Mouse (Mus musculus): ENCODE measurements around the gene Dcpp1. TPM values are rescaled to one million over a fixed set of nuclear protein-coding genes. Genes with fewer than 3 reads are reported as not detected.
"Not testable (repeated sequence)": the region's sequence is repeated elsewhere in the genome, so short reads cannot be mapped to it uniquely, and the experiment has no call there.

The Dcpp1 gene
- not detected in 2 replicates for total RNA-seq (2014; rRNA removed)
- not detected in 2 replicates for polyA plus RNA-seq (2015; fragmentation: Nextera tagmentation; extraction: Ambion mirVana)

DNA sequence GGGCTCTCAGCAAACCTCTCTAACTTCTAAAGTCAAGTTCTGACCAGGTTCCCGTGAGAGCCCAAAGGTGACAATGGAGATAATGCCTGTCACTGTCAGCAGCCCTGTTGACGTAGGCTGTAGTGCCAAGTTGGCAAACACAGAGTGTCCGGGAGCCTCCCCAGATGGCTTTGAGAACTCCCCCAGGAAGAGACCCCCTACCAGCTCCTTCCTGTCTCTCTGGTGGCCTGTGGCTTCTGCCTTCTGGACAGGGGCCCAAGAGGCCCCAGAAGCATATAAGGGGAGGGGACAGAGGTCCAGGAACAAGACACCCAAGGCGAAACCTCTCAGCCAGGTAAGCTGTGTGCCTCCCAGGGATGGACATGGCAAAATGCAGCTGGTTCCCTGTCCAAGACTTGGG, at the start of gene Dcpp1, which contains the start of gene Dcpp2:
Gene Dcpp1 (plus strand): TSS at position 301 of the 400 bp plus-strand sequence.
Gene Dcpp2 (plus strand): TSS at position 305 of the 400 bp plus-strand sequence.
- DNase-seq; H3K36me3 ChIP-seq (ENCODE audit: insufficient read depth); H3K4me2 ChIP-seq (ENCODE audit: low read depth); H3K9me3 ChIP-seq (ENCODE audit: low read length); H3K27ac ChIP-seq (ENCODE audit: low read depth, low read length); H3K9ac ChIP-seq; H3K4me1 ChIP-seq (ENCODE audit: insufficient read depth); H3K4me3 ChIP-seq (ENCODE audit: low read depth, low read length); H3K27me3 ChIP-seq (ENCODE audit: insufficient read depth, low read length); ATAC-seq: not testable (repeated sequence)
- WGBS: 88% methylated on average over 4 of the region's 4 CpGs

DNA sequence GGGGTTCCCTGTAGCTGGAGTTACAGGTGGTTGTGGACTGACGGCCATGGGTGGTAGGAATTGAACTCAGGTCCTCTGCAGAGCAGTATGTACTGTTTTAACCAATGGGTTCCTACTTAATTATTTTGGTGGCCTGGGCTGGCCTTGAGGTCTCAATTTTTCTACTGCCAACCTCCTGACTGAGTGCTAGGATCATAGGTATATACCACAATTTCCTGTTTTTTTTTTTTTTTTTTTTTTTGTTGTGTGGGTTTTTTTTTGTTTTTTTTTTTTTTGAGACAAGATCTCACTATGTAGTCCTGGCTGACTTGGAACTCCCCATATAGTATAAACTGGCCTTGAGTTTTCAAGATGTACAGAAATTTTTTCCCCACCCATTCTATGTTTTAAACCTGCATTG, 49.5 kb upstream of the Dcpp1 start:
- Histone ChIP-seq H3K9me3 (ENCODE audit: low read length) (no peaks in the 10 kb centered on the region), H3K4me2 (ENCODE audit: low read depth) (no peak overlapping the region), H3K4me1 (ENCODE audit: insufficient read depth) (peaks cover 8% of the 10 kb centered on the region), H3K36me3 (ENCODE audit: insufficient read depth) (peaks cover 3% of the 10 kb centered on the region), H3K27ac (ENCODE audit: low read depth, low read length) (no peak overlapping the region), H3K4me3 (ENCODE audit: low read depth, low read length) (no peak overlapping the region), H3K27me3 (ENCODE audit: insufficient read depth, low read length) (peaks cover 4% of the 10 kb centered on the region; the same call in 1 of the 2 replicates), H3K9ac (no peak overlapping the region)
- ATAC-seq: no peak
- no peak for TF ChIP-seq CTCF (IDR thresholded peaks at IDR 0.05; ENCODE audit: low read depth)
- 93% methylated on average over 1 of the region's 1 CpGs for WGBS
- no peak for DNase-seq

DNA sequence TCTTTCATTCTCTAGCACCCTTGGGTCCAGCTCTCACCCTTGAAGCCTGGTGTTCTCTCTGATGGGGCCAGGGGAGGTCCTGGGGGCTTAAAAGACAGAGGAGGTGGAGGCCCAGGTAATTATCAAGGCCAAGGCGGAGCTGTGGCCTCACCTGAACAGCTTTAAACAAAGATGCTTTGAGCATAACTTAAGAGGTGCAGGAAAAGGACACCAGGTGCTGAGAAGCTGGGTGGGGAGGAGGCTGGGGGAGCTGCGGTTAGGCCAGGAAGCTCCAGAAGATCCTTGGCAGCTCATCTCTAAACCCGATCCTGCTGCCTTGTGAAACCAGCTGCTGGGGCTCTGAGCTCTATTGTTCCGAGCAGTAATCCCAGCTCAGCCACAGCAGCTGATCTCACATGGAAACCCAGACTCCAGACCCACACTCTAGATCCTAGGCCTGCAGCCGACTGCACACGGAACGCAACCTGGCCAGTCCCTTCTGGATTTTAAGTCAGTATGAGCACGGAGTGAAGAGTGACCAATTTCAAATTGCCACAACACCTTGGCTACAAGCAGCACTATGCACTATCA, 44.6 kb upstream of the Dcpp1 start, which contains the start of gene Prss33:
Gene Prss33 (minus strand): TSS at position 51 of the 570 bp plus-strand sequence.
- DNase-seq: no peak
- H3K9me3 ChIP-seq (ENCODE audit: low read length): no peaks in the 10 kb centered on the region
- no peak within 1 kb of the TSS for H3K9ac ChIP-seq
- H3K27me3 ChIP-seq (ENCODE audit: insufficient read depth, low read length): peaks cover 4% of the 10 kb centered on the region; the same call in 1 of the 2 replicates
- no peak within 1 kb of the TSS for H3K4me2 ChIP-seq (ENCODE audit: low read depth)
- no peak for TF ChIP-seq CTCF (IDR thresholded peaks at IDR 0.05; ENCODE audit: low read depth)
- no peak within 1 kb of the TSS for H3K27ac ChIP-seq (ENCODE audit: low read depth, low read length)
- H3K36me3 ChIP-seq (ENCODE audit: insufficient read depth): no peaks in the 10 kb centered on the region
- no peak for ATAC-seq
- WGBS: 50% methylated on average over 8 of the region's 8 CpGs
- H3K4me1 ChIP-seq (ENCODE audit: insufficient read depth): no peaks in the 10 kb centered on the region
- H3K4me3 ChIP-seq (ENCODE audit: low read depth, low read length): no peak within 1 kb of the TSS

DNA sequence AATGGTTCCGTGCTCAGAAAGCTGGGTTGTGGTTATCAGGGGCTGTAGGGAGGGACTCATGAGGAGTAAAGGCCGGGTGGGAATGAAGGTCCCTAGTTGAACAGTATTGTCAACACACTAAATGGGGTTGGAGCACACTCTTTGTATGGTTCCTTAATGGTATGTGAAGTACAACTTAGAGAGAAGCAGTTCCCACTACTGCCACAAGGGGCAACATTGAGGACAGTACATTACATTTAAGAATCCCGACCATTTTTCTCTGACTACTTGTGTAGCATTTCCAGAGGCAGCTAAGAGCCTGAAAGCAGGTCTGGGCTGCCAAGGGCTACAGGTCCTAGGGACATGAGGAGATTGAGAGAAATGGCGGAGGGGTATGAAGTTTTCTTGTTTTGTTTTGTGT, 39.5 kb upstream of the Dcpp1 start:
- ATAC-seq (peak; percentile 67; the same call in 1 of the 2 replicates), DNase-seq (peak; percentile 80)
- H3K27me3 ChIP-seq (ENCODE audit: insufficient read depth, low read length): no peaks in the 10 kb centered on the region
- no peaks in the 10 kb centered on the region for H3K9me3 ChIP-seq (ENCODE audit: low read length)
- no peaks in the 10 kb centered on the region for H3K4me1 ChIP-seq (ENCODE audit: insufficient read depth)
- TF ChIP-seq CTCF (IDR thresholded peaks at IDR 0.05; ENCODE audit: low read depth): peak; percentile 81
- H3K4me3 ChIP-seq (ENCODE audit: low read depth, low read length): no peak overlapping the region
- H3K4me2 ChIP-seq (ENCODE audit: low read depth): no peak overlapping the region
- WGBS: 26% methylated on average over 4 of the region's 4 CpGs
- H3K27ac ChIP-seq (ENCODE audit: low read depth, low read length): no peak overlapping the region
- H3K36me3 ChIP-seq (ENCODE audit: insufficient read depth): no peaks in the 10 kb centered on the region
- no peak overlapping the region for H3K9ac ChIP-seq

DNA sequence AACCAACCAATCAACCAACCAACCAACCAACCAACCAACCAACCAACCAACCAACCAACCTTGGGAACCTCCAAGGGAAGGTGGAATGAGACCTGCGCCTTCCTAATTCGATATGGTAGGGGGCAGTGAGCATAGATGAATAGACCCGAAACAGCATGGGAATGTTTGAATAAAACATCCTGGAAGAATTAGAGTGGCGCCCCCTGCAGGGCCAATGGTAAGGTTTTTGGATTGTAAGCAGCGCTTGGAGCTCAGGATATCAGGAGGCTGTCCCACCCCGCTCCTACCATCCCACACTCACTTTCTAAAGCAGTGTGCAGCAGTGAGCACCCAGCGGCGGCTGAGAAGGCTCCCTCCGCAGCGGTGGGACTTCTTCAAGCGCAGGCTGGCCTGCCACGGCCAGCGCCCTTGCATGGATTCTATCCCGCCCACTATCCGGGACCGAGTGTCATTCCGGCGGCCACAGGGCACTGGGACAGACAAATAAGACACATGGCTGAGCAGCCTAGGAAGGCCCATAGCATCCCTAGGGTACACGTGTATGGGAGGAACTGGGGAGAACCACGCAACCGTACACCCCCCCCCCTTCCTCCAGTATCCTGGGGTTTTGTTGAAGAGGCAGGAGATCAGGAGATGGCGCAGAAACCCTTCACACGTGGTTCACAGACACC, 37.4 kb upstream of the Dcpp1 start:
- Histone ChIP-seq H3K4me2 (ENCODE audit: low read depth) (no peak overlapping the region), H3K9me3 (ENCODE audit: low read length) (no peaks in the 10 kb centered on the region), H3K36me3 (ENCODE audit: insufficient read depth) (no peaks in the 10 kb centered on the region), H3K27me3 (ENCODE audit: insufficient read depth, low read length) (no peaks in the 10 kb centered on the region), H3K9ac (no peak overlapping the region), H3K4me1 (ENCODE audit: insufficient read depth) (no peaks in the 10 kb centered on the region), H3K27ac (ENCODE audit: low read depth, low read length) (no peak overlapping the region), H3K4me3 (ENCODE audit: low read depth, low read length) (no peak overlapping the region)
- ATAC-seq: no peak
- TF ChIP-seq CTCF (IDR thresholded peaks at IDR 0.05; ENCODE audit: low read depth): no peak; the same call in 1 of the 2 replicates
- WGBS: 47% methylated on average over 23 of the region's 23 CpGs
- DNase-seq: no peak

DNA sequence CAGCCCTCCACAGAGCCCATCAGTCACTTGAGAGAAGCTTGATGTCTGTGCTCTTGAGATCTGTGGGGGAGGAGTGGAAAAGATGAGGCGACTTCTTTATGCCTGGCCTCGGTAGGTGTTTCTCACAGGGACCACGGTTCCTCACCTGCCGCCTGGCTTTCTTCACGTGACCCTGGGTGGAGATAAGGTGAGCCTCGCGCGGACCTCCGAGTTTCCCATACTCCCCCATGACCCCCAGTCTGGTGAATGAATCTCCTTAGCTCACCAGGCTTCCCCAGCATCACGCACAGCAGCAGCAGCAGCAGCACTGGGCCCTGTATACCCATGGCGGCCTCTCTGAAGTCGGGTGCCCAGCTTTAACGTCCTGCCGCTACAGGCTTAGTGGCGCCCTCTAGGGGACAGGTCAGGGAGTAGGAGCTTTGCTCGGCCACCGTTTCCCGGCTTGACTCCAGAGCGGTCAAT, 36.8 kb upstream of the Dcpp1 start, which contains the start of the genes Prss32 and Prss41:
Gene Prss32 (plus strand): TSS at position 44 of the 462 bp plus-strand sequence.
Gene Prss41 (minus strand): TSS at position 361 of the 462 bp plus-strand sequence.
- no peaks in the 10 kb centered on the region for H3K9me3 ChIP-seq (ENCODE audit: low read length)
- ATAC-seq (peak; percentile 45), DNase-seq (peak; percentile 24)
- no peaks in the 10 kb centered on the region for H3K4me1 ChIP-seq (ENCODE audit: insufficient read depth)
- no peaks in the 10 kb centered on the region for H3K36me3 ChIP-seq (ENCODE audit: insufficient read depth)
- no peak within 1 kb of the TSS for H3K9ac ChIP-seq
- no peaks in the 10 kb centered on the region for H3K27me3 ChIP-seq (ENCODE audit: insufficient read depth, low read length)
- WGBS: 13% methylated on average over 19 of the region's 19 CpGs
- no peak within 1 kb of the TSS for H3K27ac ChIP-seq (ENCODE audit: low read depth, low read length)
- H3K4me3 ChIP-seq (ENCODE audit: low read depth, low read length): no peak within 1 kb of the TSS
- TF ChIP-seq CTCF (IDR thresholded peaks at IDR 0.05; ENCODE audit: low read depth): peak; percentile 52
- H3K4me2 ChIP-seq (ENCODE audit: low read depth): no peak within 1 kb of the TSS

DNA sequence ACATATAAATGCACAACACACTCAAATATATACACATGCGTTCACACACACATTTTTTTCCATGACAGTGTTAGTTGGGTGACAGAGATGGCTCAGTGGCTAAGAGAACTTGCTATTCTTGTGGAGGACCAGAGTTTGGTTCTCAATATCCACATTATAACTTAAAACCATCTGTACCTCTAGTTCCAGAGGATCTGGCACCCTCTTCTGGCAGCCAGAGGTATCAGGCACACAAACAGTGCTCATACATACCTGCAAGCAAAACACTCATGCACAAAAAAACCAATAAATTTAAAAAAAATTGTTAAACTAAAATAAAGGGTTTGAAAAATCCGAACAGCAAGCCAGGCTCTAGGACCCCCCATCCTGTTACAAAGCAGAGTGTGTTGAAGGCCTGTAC, 30.6 kb upstream of the Dcpp1 start:
- Histone ChIP-seq H3K9me3 (ENCODE audit: low read length) (no peaks in the 10 kb centered on the region), H3K27ac (ENCODE audit: low read depth, low read length) (no peak overlapping the region), H3K4me2 (ENCODE audit: low read depth) (no peak overlapping the region), H3K9ac (no peak overlapping the region), H3K4me3 (ENCODE audit: low read depth, low read length) (no peak overlapping the region), H3K27me3 (ENCODE audit: insufficient read depth, low read length) (no peaks in the 10 kb centered on the region), H3K36me3 (ENCODE audit: insufficient read depth) (no peaks in the 10 kb centered on the region), H3K4me1 (ENCODE audit: insufficient read depth) (no peaks in the 10 kb centered on the region)
- ATAC-seq (no peak), DNase-seq (no peak)
- 70% methylated on average over 2 of the region's 2 CpGs for WGBS
- TF ChIP-seq CTCF (IDR thresholded peaks at IDR 0.05; ENCODE audit: low read depth): peak; percentile 32; the same call in 1 of the 2 replicates
